Mouse (Mus musculus) c-Kit-positive CD71-positive TER-119-positive erythroid progenitor cells, embryonic 14.5 days (primary cell): ENCODE measurements around the gene Pccb.

Source experiments
- DNase-seq: peaks from one replicate; pipeline ENCODE4 v3.0.0-alpha.2; 2013; ENCODE audit warnings: low spot score

The Pccb gene

GRCm38 (mm10) chr9:101034448-101035098 is at the start of gene Pccb:
Pccb (minus strand) TSS chr9:101034898.
- DNase-seq, result peak; percentile 98

- no peak for DNase-seq
Observed at GRCm38 (mm10) chr9:101083728-101084127, 49.0 kb upstream of the Pccb start.

GRCm38 (mm10) chr9:101080046-101080685 is 45.5 kb upstream of the Pccb start:
- no peak for DNase-seq

- peak; percentile 25 for DNase-seq
Observed at GRCm38 (mm10) chr9:101078579-101078978, 43.9 kb upstream of the Pccb start.

GRCm38 (mm10) chr9:101077486-101077885 is 42.8 kb upstream of the Pccb start:
- DNase-seq, result no peak

- peak; percentile 47 for DNase-seq
Observed at GRCm38 (mm10) chr9:101076095-101076875, 41.6 kb upstream of the Pccb start.

- DNase-seq, result peak; percentile 29
Observed at GRCm38 (mm10) chr9:101075694-101076093, 41.0 kb upstream of the Pccb start.

GRCm38 (mm10) chr9:101075091-101075581 is 40.4 kb upstream of the Pccb start:
- peak; percentile 33 for DNase-seq

- peak; percentile 65 for DNase-seq
Observed at GRCm38 (mm10) chr9:101074332-101075021, 39.8 kb upstream of the Pccb start.

- DNase-seq, result no peak
Observed at GRCm38 (mm10) chr9:101073987-101074331, 39.3 kb upstream of the Pccb start, which contains the start of gene Msl2. Msl2 (plus strand) TSS chr9:101074101.

GRCm38 (mm10) chr9:101073041-101073986 is 38.6 kb upstream of the Pccb start:
- peak; percentile 96 for DNase-seq

GRCm38 (mm10) chr9:101072506-101072905 is 37.8 kb upstream of the Pccb start:
- DNase-seq, result no peak

- no peak for DNase-seq
Observed at GRCm38 (mm10) chr9:101069781-101070180, 35.1 kb upstream of the Pccb start.

- DNase-seq, result no peak
Observed at GRCm38 (mm10) chr9:101065076-101065602, 30.4 kb upstream of the Pccb start.

GRCm38 (mm10) chr9:101062253-101062780 is 27.6 kb upstream of the Pccb start:
- DNase-seq, result no peak

GRCm38 (mm10) chr9:101061035-101061434 is 26.3 kb upstream of the Pccb start:
- no peak for DNase-seq

- no peak for DNase-seq
Observed at GRCm38 (mm10) chr9:101057156-101057555, 22.5 kb upstream of the Pccb start.

GRCm38 (mm10) chr9:101053279-101053678 is 18.6 kb upstream of the Pccb start:
- DNase-seq, result no peak

GRCm38 (mm10) chr9:101052691-101053090 is 18.0 kb upstream of the Pccb start:
- DNase-seq, result no peak

GRCm38 (mm10) chr9:101052007-101052406 is 17.3 kb upstream of the Pccb start:
- no peak for DNase-seq
